Mouse (Mus musculus): ENCODE results near the gene Tardbp.

Gene Tardbp

GRCm38 (mm10) chr4:148638302-148638701, 11.5 kb upstream of the Tardbp start:
- no peak for DNase-seq

- no peak for DNase-seq
These were observed 8.5 kb upstream of the Tardbp start for GRCm38 (mm10) chr4:148635309-148635708.

- DNase-seq, result no peak
These were observed 6.7 kb upstream of the Tardbp start for GRCm38 (mm10) chr4:148633395-148634061.

GRCm38 (mm10) chr4:148632013-148632692, 5.3 kb upstream of the Tardbp start:
- DNase-seq, result no peak

GRCm38 (mm10) chr4:148627246-148627645, 427 bp upstream of the Tardbp start:
- no peak for DNase-seq

- DNase-seq, result peak in 1 of 2 experiments; percentile 62
These were observed 830 bp downstream of the Tardbp start for GRCm38 (mm10) chr4:148625756-148626622.

- no peak for DNase-seq
These were observed 1.8 kb downstream of the Tardbp start for GRCm38 (mm10) chr4:148625010-148625409.

- no peak for DNase-seq
These were observed 3.2 kb downstream of the Tardbp start for GRCm38 (mm10) chr4:148623609-148624008.

- no peak for DNase-seq
These were observed 4.3 kb downstream of the Tardbp start for GRCm38 (mm10) chr4:148622485-148622884.

GRCm38 (mm10) chr4:148620718-148621117, 6.1 kb downstream of the Tardbp start:
- no peak for DNase-seq

- DNase-seq, result no peak
These were observed 7.0 kb downstream of the Tardbp start for GRCm38 (mm10) chr4:148619805-148620204.

- no peak for DNase-seq
These were observed 13.1 kb downstream of the Tardbp start for GRCm38 (mm10) chr4:148613738-148614137.

- DNase-seq, result peak in 1 of 2 experiments; percentile 30
These were observed 14.3 kb downstream of the Tardbp start for GRCm38 (mm10) chr4:148612557-148612956.

GRCm38 (mm10) chr4:148610631-148611364, 16.0 kb downstream of the Tardbp start:
- DNase-seq, result no peak

GRCm38 (mm10) chr4:148609805-148610204, 17.0 kb downstream of the Tardbp start:
- DNase-seq, result no peak

- peak; percentile 79 to 93 for DNase-seq
These were observed 19.1 kb downstream of the Tardbp start for GRCm38 (mm10) chr4:148607758-148608157.

GRCm38 (mm10) chr4:148604541-148605165, 22.2 kb downstream of the Tardbp start:
- DNase-seq, result peak; percentile 81 to 88

- no peak for DNase-seq
These were observed 22.7 kb downstream of the Tardbp start for GRCm38 (mm10) chr4:148604141-148604540.

GRCm38 (mm10) chr4:148603376-148604139, 23.3 kb downstream of the Tardbp start:
- DNase-seq, result no peak

- DNase-seq, result no peak
These were observed 24.3 kb downstream of the Tardbp start, which contains the start of gene Masp2 for GRCm38 (mm10) chr4:148602357-148603120. Gene Masp2 (plus strand): TSS chr4:148602554.

- DNase-seq, result no peak
These were observed 24.9 kb downstream of the Tardbp start for GRCm38 (mm10) chr4:148601871-148602270.
